Mouse (Mus musculus) telencephalon, adult 2 months (tissue): ENCODE data around the gene L3mbtl1.
"Not testable (repeated sequence)": the region's sequence is repeated elsewhere in the genome, so short reads cannot be mapped to it uniquely, and the experiment has no call there.

Experiments used
- DNase-seq: peaks from one replicate; pipeline ENCODE4 v3.0.0-alpha.2; 2011; ENCODE audit warnings: low read depth, low spot score

The L3mbtl1 gene

GRCm38 (mm10) chr2:162943148-162943846, at the start of gene L3mbtl1:
Gene L3mbtl1 (plus strand): TSS chr2:162943472.
- no peak for DNase-seq

- not testable (repeated sequence) for DNase-seq
Observed at GRCm38 (mm10) chr2:162899256-162899655, 44.0 kb upstream of the L3mbtl1 start.

GRCm38 (mm10) chr2:162899880-162900589, 43.2 kb upstream of the L3mbtl1 start:
- no peak for DNase-seq

DNA sequence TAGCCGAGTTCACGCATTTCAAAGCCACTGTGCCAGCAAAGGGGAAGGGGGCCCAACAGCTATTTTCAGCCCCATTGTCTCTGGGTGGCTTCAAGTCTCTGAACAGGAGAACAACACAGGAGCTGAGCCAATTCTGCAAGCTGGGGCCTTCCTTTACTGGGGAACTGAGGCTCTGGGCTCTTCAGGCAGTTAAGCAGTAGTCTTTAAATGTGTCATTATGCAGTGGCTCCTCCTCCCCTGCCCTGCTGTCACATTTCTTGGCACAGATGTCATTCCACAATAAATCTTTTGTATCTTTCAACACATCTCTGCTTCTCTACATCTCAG, 42.7 kb upstream of the L3mbtl1 start:
- no peak for DNase-seq

- DNase-seq, result no peak
Observed at GRCm38 (mm10) chr2:162905902-162906301, 37.4 kb upstream of the L3mbtl1 start.

- no peak for DNase-seq
Observed at GRCm38 (mm10) chr2:162908052-162908491, 35.2 kb upstream of the L3mbtl1 start.

DNA sequence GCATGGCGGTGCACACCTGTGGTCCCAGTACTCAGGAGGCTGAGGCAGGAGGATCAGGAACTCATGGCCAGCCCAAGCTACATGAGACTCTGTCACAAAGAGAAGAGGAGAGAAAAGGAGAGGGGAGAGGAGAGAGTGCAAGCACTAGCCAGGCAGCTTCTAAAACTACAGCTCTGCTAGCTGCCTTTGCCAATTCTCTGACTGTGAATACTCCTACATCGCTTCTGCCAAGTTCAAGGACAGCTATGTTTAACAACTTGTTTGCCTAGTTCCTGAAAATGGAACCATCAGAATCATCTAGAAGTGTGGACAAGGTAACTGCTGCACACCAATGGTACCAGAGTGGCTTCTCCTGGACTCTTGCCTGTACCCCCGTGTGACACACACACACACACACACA, 29.2 kb upstream of the L3mbtl1 start:
- no peak for DNase-seq

- no peak for DNase-seq
Observed at GRCm38 (mm10) chr2:162914519-162914918, 28.8 kb upstream of the L3mbtl1 start.

DNA sequence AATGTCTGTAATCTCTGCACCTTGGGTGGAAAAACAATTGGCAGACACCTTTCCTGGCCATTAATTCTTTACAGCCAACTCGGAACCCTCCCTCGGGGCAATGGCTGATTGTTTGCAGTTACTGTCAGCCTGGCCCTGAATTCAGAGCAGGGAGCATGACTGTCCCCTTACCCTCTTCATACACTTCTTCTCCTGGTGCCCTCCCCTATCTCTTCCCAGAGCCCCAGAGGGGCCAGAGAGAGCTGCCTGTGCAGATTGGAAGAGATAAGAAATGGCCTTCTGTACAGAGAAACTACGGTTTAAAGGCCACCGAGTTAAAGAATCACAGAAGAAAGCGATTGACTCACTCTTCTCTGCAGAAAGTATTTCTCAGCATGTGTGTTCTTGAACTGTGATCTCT, 23.3 kb upstream of the L3mbtl1 start:
- DNase-seq, result no peak

- peak; percentile 39 for DNase-seq
Observed at GRCm38 (mm10) chr2:162922183-162922582, 21.1 kb upstream of the L3mbtl1 start.

GRCm38 (mm10) chr2:162922834-162923233, 20.4 kb upstream of the L3mbtl1 start:
- DNase-seq, result peak; percentile 47

DNA sequence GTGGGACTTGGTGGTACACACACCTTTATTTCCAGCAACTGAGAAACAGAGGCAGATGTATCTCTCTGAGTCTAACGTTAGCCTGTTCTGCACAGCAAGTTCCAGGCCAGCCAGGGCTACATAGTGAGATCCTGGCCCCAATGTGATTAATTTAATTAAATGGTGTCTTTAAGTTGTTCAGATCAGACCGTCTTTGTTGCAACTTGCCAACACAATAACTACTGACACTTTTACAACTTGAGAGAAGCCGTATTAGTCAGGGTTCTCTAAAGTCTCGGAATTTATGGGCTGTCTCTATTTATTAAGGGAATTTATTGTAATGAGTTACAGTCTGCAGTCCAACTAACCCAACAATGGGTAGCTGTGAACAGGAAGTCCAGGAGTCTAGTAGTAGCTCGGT, 19.1 kb upstream of the L3mbtl1 start:
- DNase-seq, result no peak

DNA sequence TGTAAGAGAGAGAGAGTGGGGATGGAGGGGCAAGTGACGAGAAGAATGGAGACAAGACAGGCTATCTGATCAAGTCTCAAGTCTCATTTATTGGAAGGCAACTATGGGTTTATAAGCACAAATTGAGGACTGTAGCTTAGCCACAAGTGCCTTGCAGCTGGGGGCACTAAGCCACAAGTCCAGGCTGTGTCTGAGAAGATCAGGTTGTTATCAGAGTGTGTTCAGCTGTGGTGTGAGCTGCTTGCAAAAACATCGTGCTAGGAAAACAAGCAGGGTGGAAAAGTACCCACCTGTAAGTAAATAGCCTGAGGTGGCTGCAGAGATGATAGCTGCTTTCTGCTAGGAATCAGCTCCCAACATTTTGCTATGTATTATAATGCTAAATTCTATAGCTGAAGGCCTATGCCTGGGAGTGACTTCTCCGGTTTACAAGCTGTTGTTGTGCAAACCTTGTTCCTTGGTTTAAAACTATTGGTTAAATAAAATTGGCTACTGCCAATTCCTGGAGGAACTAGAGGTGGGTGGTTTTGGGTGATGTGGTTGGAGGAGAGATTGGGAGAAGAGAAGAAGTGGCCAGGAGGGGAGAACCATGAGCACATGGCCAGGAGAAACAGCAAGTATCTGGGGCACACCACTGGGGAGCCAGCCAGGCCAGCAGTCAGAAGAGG, 15.2 kb upstream of the L3mbtl1 start:
- no peak for DNase-seq

- DNase-seq, result no peak
Observed at GRCm38 (mm10) chr2:162929704-162930103, 13.6 kb upstream of the L3mbtl1 start.

- DNase-seq, result no peak
Observed at GRCm38 (mm10) chr2:162930516-162931122, 12.7 kb upstream of the L3mbtl1 start.

DNA sequence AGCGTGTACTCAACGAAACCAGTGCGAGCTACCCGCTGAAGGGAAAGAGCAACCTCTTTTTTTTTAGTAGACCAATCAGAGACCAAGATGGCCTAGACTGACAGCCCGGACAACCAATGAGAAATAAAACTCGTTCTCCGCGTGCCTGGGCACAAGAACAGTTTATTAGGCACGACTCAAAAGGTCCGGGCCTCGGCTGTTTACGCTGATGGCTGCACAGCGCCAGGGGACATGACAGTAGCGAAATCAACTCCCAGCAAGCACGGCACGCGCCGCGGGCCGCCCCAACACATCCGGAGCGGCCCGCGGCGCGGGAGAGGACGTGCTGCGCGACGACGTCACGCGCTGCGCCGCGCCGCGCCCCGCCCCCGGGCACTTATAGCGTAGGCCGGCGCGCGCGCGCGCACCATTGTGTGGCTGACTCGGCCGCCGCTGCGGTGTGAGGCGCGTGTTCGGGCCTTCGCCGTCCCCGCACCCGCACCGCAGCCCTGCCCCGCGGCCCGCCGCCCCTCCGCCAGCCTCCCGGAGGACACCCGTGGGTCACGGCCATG, 12.1 kb upstream of the L3mbtl1 start, which contains the start of gene Srsf6:
Srsf6 (plus strand) TSS at position 406 of the 551 bp plus-strand sequence.
- peak; percentile 90 for DNase-seq

GRCm38 (mm10) chr2:162931674-162932650, 11.3 kb upstream of the L3mbtl1 start:
- no peak for DNase-seq

GRCm38 (mm10) chr2:162932706-162933105, 10.6 kb upstream of the L3mbtl1 start:
- no peak for DNase-seq

- no peak for DNase-seq
Observed at GRCm38 (mm10) chr2:162934421-162934820, 8.9 kb upstream of the L3mbtl1 start.

- DNase-seq, result no peak
Observed at GRCm38 (mm10) chr2:162935700-162936099, 7.6 kb upstream of the L3mbtl1 start.

DNA sequence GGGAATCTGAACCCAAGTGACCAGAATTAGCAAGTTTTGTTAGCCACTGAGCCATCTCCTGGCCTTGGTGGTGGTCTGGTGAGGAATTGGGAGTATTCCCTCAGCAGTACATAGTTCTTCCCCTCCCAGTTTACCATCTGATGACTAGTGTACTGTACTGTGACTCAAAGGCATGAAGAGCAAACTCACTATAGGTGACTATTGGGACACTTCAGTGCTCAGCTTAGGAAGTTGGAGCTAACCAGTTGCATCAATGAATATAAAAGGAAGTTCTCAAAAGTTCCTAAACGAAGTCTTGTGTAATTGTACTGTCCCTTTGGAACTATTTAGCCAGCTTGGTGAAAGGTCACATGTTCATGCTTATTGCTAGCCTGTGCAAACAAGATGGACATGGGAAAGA, 3.7 kb upstream of the L3mbtl1 start:
- no peak for DNase-seq
